Mouse (Mus musculus) mature B cell (primary cell): ENCODE data around the gene Gm21680.
"Not testable (repeated sequence)": the region's sequence is repeated elsewhere in the genome, so short reads cannot be mapped to it uniquely, and the experiment has no call there.

Source experiments
- in situ Hi-C: fragments of 300-500 bp; cut with MboI; formaldehyde crosslinking; loops from 2 replicates; pipeline ENCODE4 v1.14.3; 2019

The Gm21680 gene

DNA sequence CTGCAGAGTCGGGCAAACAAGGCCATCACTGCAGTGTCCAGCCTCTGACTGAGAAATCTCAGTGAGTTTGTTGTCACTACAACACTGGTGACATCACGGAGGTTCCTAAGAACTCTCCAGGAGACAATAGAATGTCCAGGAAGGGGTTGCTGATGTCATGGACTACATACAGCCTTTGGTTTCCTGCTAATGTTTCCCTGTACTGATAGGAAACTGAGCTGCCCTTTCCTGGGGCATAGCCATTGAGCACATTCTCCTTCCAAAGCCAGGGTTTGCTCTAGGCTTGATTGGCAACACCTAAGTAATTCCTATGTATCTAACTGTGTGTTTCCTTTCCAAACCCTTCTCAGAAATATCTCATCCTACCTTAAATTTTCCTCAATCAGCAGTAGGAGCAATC lies at the start of gene Gm21680:
Gene Gm21680, minus strand, starts transcription at position 101 of the 400 bp plus-strand sequence.
- in situ Hi-C loops: not testable (repeated sequence)

DNA sequence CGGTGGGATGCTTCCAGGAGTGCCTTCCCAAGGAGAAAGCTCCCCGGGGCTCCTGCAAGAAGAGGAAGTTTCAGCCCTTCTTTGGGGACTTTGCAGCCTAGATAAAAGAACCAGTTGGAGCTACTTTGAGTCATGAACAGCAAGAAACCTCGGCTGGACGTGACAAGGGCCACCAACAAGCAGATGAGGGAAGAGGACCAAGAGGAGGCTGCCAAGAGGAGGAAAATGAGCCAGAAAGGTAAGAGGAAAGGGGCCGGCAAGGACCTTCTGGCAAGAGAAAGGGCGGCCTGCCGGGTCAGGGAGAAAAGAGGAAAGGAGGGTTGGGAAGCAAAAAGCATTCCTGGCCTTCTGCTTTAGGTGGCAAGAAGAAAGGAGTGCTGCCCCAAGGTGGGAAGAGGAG lies 35.2 kb upstream of the Gm21680 start:
- in situ Hi-C loops: not testable (repeated sequence)

GRCm38 (mm10) chr5:26006937-26007695 lies 34.7 kb upstream of the Gm21680 start:
- in situ Hi-C loops: not testable (repeated sequence)

DNA sequence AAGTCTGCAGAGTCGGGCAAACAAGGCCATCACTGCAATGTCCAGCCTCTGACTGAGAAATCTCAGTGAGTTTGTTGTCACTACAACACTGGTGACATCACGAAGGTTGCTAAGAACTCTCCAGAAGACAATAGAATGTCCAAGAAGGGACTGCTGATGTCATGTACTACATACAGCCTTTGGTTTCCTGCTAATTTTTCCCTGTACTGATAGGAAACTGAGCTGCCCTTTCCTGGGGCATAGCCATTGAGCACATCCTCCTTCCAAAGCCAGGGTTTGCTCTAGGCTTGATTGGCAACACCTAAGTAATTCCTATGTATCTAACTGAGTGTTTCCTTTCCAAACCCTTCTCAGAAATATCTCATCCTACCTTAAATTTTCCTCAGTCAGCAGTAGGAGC lies 32.2 kb upstream of the Gm21680 start, which contains the start of gene Gm1979:
Gene Gm1979, minus strand, starts transcription at position 101 of the 400 bp plus-strand sequence.
- in situ Hi-C loops: not testable (repeated sequence)

GRCm38 (mm10) chr5:25988550-25988949 lies 16.1 kb upstream of the Gm21680 start, which contains the start of gene Gm21698:
Gene Gm21698, minus strand, starts transcription at chr5:25988650.
- in situ Hi-C loops: not testable (repeated sequence)

DNA sequence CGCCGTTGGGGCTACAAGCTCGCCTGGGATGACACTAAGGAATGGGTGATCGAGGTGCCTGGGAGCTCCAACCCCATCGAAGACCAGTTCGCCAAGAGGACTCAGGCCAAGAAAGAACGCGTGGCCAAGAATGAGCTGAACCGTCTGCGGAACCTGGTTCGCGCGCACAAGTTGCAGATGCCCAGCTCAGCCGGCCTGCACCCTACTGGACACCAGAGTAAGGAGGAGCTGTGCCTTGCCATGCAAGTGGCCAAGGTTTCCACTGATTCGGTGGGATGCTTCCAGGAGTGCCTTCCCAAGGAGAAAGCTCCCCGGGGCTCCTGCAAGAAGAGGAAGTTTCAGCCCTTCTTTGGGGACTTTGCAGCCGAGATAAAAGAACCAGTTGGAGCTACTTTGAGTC lies 15.4 kb downstream of the Gm21680 start:
- in situ Hi-C loops: not testable (repeated sequence)

GRCm38 (mm10) chr5:25956611-25957010 lies 15.9 kb downstream of the Gm21680 start:
- in situ Hi-C loops: not testable (repeated sequence)

DNA sequence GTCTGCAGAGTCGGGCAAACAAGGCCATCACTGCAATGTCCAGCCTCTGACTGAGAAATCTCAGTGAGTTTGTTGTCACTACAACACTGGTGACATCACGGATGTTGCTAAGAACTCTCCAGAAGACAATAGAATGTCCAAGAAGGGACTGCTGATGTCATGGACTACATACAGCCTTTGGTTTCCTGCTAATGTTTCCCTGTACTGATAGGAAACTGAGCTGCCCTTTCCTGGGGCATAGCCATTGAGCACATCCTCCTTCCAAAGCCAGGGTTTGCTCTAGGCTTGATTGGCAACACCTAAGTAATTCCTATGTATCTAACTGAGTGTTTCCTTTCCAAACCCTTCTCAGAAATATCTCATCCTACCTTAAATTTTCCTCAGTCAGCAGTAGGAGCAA lies 18.1 kb downstream of the Gm21680 start, which contains the start of gene Gm21671:
Gene Gm21671, minus strand, starts transcription at position 101 of the 400 bp plus-strand sequence.
- in situ Hi-C loops: not testable (repeated sequence)

DNA sequence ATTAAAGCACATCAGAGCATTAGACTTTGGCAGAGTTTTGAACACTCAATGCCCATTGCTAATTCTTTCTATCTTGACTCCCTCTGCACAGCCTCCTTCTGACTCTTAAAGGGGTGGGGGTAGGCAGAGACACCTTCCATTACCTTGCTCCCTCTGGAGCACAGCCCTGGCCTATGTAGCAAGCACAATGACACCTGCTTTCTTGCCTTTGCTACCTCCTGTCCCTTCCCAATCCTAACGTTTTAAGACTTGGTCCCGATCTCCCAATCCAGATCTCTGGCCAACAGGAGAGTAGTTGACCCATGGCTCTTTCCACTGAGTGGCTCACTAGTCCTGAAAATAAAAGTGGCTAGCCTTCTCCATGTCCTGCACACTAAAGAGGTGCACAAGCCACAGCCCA lies 27.1 kb downstream of the Gm21680 start:
- in situ Hi-C loops: not testable (repeated sequence)

GRCm38 (mm10) chr5:25942281-25942680 lies 30.2 kb downstream of the Gm21680 start, which contains the start of gene Gm21663:
Gene Gm21663, minus strand, starts transcription at chr5:25942381.
- in situ Hi-C loops: not testable (repeated sequence)
